Mouse (Mus musculus) G1E (cell line): Measurements from ENCODE around the gene Arhgef7. TPM values are rescaled to one million over a fixed set of nuclear protein-coding genes. Genes with fewer than 3 reads are reported as not detected.

ENCODE experiments used
- ATAC-seq: 2 replicates; pipeline ENCODE4 v1.8.0; 2016; ENCODE audit warnings: mild to moderate bottlenecking; ENCODE audit not compliant: insufficient number of reproducible peaks, poor library complexity, low FRiP score, severe bottlenecking; ENCODE audit errors: extremely low read depth
- DNase-seq: peaks from one replicate; pipeline ENCODE4 v3.0.0; 2012; ENCODE audit warnings: low spot score
- H3K27me3 ChIP-seq: 2 replicates; pipeline ENCODE4 v1.6.1; 2012; ENCODE audit warnings: mild to moderate bottlenecking, low read length, inconsistent platforms; ENCODE audit not compliant: insufficient read depth
- H3K36me3 ChIP-seq: replicated peaks from 2 replicates; pipeline ENCODE3; 2012; ENCODE audit warnings: mild to moderate bottlenecking, inconsistent platforms
- H3K4me1 ChIP-seq: 2 replicates; pipeline ENCODE4 v1.6.1; 2012; ENCODE audit warnings: low read depth, low read length, inconsistent platforms, mixed read lengths; ENCODE audit not compliant: insufficient read depth
- H3K4me3 ChIP-seq: 2 replicates; pipeline ENCODE4 v1.5.1; 2012; ENCODE audit warnings: low read depth, mild to moderate bottlenecking, inconsistent platforms, low read length, moderate library complexity, mixed read lengths
- H3K9me3 ChIP-seq: replicated peaks from 2 replicates; pipeline ENCODE4 v1.6.1; 2012; ENCODE audit warnings: inconsistent platforms
- CTCF ChIP-seq: IDR thresholded peaks from 2 replicates; pipeline ENCODE4 v1.5.1; 2012; ENCODE audit warnings: low read depth, low read length, inconsistent platforms, mixed read lengths
- GATA1 ChIP-seq: IDR thresholded peaks from 2 replicates; pipeline ENCODE4 v1.6.1; 2012; ENCODE audit warnings: borderline replicate concordance, low read length, inconsistent platforms, mixed read lengths
- GATA2 ChIP-seq: IDR thresholded peaks from 2 replicates; pipeline ENCODE4 v1.6.1; 2012; ENCODE audit warnings: low read depth, low read length, inconsistent platforms, borderline replicate concordance
- POLR2AphosphoS5 ChIP-seq: IDR thresholded peaks from 2 replicates; pipeline ENCODE4 v1.6.1; 2012; ENCODE audit warnings: low read depth, low read length, inconsistent platforms; ENCODE audit not compliant: insufficient replicate concordance
- TAL1 ChIP-seq: conservative IDR thresholded peaks from 2 replicates; pipeline ENCODE4 v1.6.1; 2012; ENCODE audit warnings: low read depth, low read length, inconsistent platforms, mixed read lengths
- polyA plus RNA-seq: library from polyadenylated mRNA; stranded (reverse); fragments of >175 nt; gene quantifications from 2 replicates; pipeline ENCODE4 v1.2.3, GENCODE M21; 2012
- total RNA-seq, 2 experiments: library from RNA; stranded (forward) in 1 of 2; stranded (reverse) in 1 of 2; fragments of 200-1000 nt in 1 of 2; fragments of >200 nt in 1 of 2; fragmentation: Nextera tagmentation in 1 of 2; gene quantifications; 2 replicates each; pipeline ENCODE4 v1.2.3; 2014 to 2017

Arhgef7 gene
- total and polyA plus RNA-seq, 3 experiments, result 14.7 to 27.8 (median 23.8) TPM

- no peaks in the 10 kb centered on the region for H3K36me3 ChIP-seq
- 0 out of 2 replicates have a peak, but pooled peaks cover 4% of the 10 kb centered on the region for H3K9me3 ChIP-seq
- peaks cover 25% of the 10 kb centered on the region for H3K27me3 ChIP-seq
- DNase-seq (no peak), ATAC-seq (peak; percentile 82)
- no peak overlapping the region for H3K4me3 ChIP-seq
- TF ChIP-seq POLR2AphosphoS5 (no peak), TAL1 (peak; percentile 55), GATA2 (no peak)
- H3K4me1 ChIP-seq, result peaks cover 46% of the 10 kb centered on the region
These were observed 35.1 kb upstream of the Arhgef7 start for GRCm38 (mm10) chr8:11692455-11692854.

GRCm38 (mm10) chr8:11693972-11694371, 33.5 kb upstream of the Arhgef7 start:
- no peak for DNase-seq
- Histone ChIP-seq H3K9me3 (0 out of 2 replicates have a peak, but pooled peaks cover 4% of the 10 kb centered on the region), H3K4me1 (peaks cover 46% of the 10 kb centered on the region), H3K4me3 (no peak overlapping the region), H3K36me3 (no peaks in the 10 kb centered on the region), H3K27me3 (peaks cover 30% of the 10 kb centered on the region)
- no peak for ATAC-seq
- TF ChIP-seq CTCF (no peak), POLR2AphosphoS5 (no peak), TAL1 (no peak), GATA1 (no peak), GATA2 (no peak)

GRCm38 (mm10) chr8:11696176-11696575, 31.3 kb upstream of the Arhgef7 start:
- ATAC-seq, result no peak
- no peak for DNase-seq
- no peaks in the 10 kb centered on the region for H3K36me3 ChIP-seq
- H3K9me3 ChIP-seq, result 0 out of 2 replicates have a peak, but pooled peaks cover 4% of the 10 kb centered on the region
- no peak overlapping the region for H3K4me3 ChIP-seq
- no peak for TF ChIP-seq GATA1
- no peak for TF ChIP-seq POLR2AphosphoS5
- no peak for TF ChIP-seq TAL1
- no peak for TF ChIP-seq CTCF
- no peak for TF ChIP-seq GATA2
- H3K4me1 ChIP-seq, result peaks cover 59% of the 10 kb centered on the region
- peaks cover 38% of the 10 kb centered on the region for H3K27me3 ChIP-seq

- peaks cover 51% of the 10 kb centered on the region for H3K4me1 ChIP-seq
- no peak for TF ChIP-seq GATA2
- TF ChIP-seq POLR2AphosphoS5, result no peak
- TF ChIP-seq TAL1, result no peak
- TF ChIP-seq CTCF, result no peak
- no peak for TF ChIP-seq GATA1
- DNase-seq, result no peak
- H3K4me3 ChIP-seq, result no peak overlapping the region
- no peaks in the 10 kb centered on the region for H3K36me3 ChIP-seq
- no peak for ATAC-seq
- no peaks in the 10 kb centered on the region for H3K9me3 ChIP-seq
- peaks cover 46% of the 10 kb centered on the region for H3K27me3 ChIP-seq
These were observed 30.1 kb upstream of the Arhgef7 start for GRCm38 (mm10) chr8:11697467-11697866.

GRCm38 (mm10) chr8:11699442-11700001, 28.0 kb upstream of the Arhgef7 start:
- no peak for ATAC-seq
- no peaks in the 10 kb centered on the region for H3K36me3 ChIP-seq
- H3K27me3 ChIP-seq, result peaks cover 52% of the 10 kb centered on the region
- H3K4me3 ChIP-seq, result no peak overlapping the region
- TF ChIP-seq GATA2 (no peak), TAL1 (no peak), POLR2AphosphoS5 (no peak), CTCF (no peak), GATA1 (no peak)
- peaks cover 38% of the 10 kb centered on the region for H3K4me1 ChIP-seq
- DNase-seq, result no peak
- H3K9me3 ChIP-seq, result no peaks in the 10 kb centered on the region

GRCm38 (mm10) chr8:11700060-11701032, 27.2 kb upstream of the Arhgef7 start:
- Histone ChIP-seq H3K4me1 (peaks cover 33% of the 10 kb centered on the region), H3K4me3 (no peak overlapping the region), H3K27me3 (peaks cover 46% of the 10 kb centered on the region), H3K9me3 (no peaks in the 10 kb centered on the region), H3K36me3 (no peaks in the 10 kb centered on the region)
- DNase-seq (peak; percentile 62), ATAC-seq (peak; percentile 45)
- peak; percentile 49 for TF ChIP-seq CTCF
- no peak for TF ChIP-seq POLR2AphosphoS5
